Mouse (Mus musculus) heart, postnatal 14 days (tissue): ENCODE measurements around the gene Hist1h2ab. TPM values are rescaled to one million over a fixed set of nuclear protein-coding genes. Genes with fewer than 3 reads are reported as not detected.
"Not testable (repeated sequence)": the region's sequence is repeated elsewhere in the genome, so short reads cannot be mapped to it uniquely, and the experiment has no call there.

ENCODE experiments used
- DNase-seq, 2 experiments: peaks; one replicate each; pipeline ENCODE4 v3.0.0; 2021 to 2022
- intact Hi-C: fragments of 180-260 bp; cut with DNase I; formaldehyde crosslinking; loops from one replicate; pipeline ENCODE4 v1.15.1; 2025
- microRNA-seq, 2 experiments: library from miRNA; unstranded; fragments of <30 nt; microRNA quantifications; one replicate each; pipeline ENCODE4 v1.2.0; 2021 to 2022
- total RNA-seq, 2 experiments: library from RNA; stranded (reverse); gene quantifications; 2 replicates each; pipeline ENCODE4 v1.2.3; 2021

Hist1h2ab gene
- total RNA-seq, 2 experiments from 2014 or later = 54.2 to 146 TPM

GRCm38 (mm10) chr13:23763586-23764323, 12.8 kb downstream of the Hist1h2ab start, which contains the start of gene Hist1h1a:
Gene Hist1h1a (plus strand): TSS chr13:23763666.
- intact Hi-C loops = loop anchor here (5.0 kb wide), 1 partner anchor 1721 kb away; the partner anchor contains the start of genes Hist1h2ag, Hist1h2bj and Hist1h4i
- DNase-seq = peak; percentile 77 to 79

- no peak for DNase-seq
- intact Hi-C loops = loop anchor here (5.0 kb wide), 1 partner anchor 1722 kb away; the partner anchor contains the start of genes Hist1h2ag, Hist1h2bj and Hist1h4i
These were observed 13.6 kb downstream of the Hist1h2ab start for GRCm38 (mm10) chr13:23764324-23765171.

- intact Hi-C loops = no loop called here
- no peak for DNase-seq
These were observed 14.2 kb downstream of the Hist1h2ab start for GRCm38 (mm10) chr13:23765172-23765513.

- DNase-seq = no peak
- intact Hi-C loops = no loop called here
These were observed 15.8 kb downstream of the Hist1h2ab start for GRCm38 (mm10) chr13:23766772-23767171.

- no peak for DNase-seq
- intact Hi-C loops = no loop called here
These were observed 18.0 kb downstream of the Hist1h2ab start for GRCm38 (mm10) chr13:23768834-23769397.

GRCm38 (mm10) chr13:23769613-23770012, 18.7 kb downstream of the Hist1h2ab start, which contains the start of gene Trim38:
Gene Trim38 (plus strand): TSS chr13:23769913.
- intact Hi-C loops, DNase-seq: not testable (repeated sequence)

GRCm38 (mm10) chr13:23772561-23773313, 21.8 kb downstream of the Hist1h2ab start:
- DNase-seq = peak; percentile 12 to 27
- intact Hi-C loops = no loop called here

- DNase-seq = no peak
- intact Hi-C loops = no loop called here
These were observed 27.4 kb downstream of the Hist1h2ab start for GRCm38 (mm10) chr13:23778339-23778738.

GRCm38 (mm10) chr13:23779025-23779424, 28.1 kb downstream of the Hist1h2ab start:
- DNase-seq = no peak
- intact Hi-C loops = no loop called here

- intact Hi-C loops = loop anchor here (5.0 kb wide), 2 partner anchors 95 to 505 kb away; no protein-coding TSS in a partner anchor
- DNase-seq = peak; percentile 29 to 64
These were observed 41.6 kb downstream of the Hist1h2ab start for GRCm38 (mm10) chr13:23792520-23792919.

- no peak for DNase-seq
- intact Hi-C loops = no loop called here
These were observed 48.5 kb downstream of the Hist1h2ab start for GRCm38 (mm10) chr13:23799405-23799804.

Small RNA genes within 50 kb of the gene (microRNA-seq; reads per million reads assigned to microRNA genes)
- 0 reads per million in 2 experiments for gene Gm44314
- gene Gm44484 = 0 reads per million in 2 experiments

Other genes with a start within 250 kb of the Hist1h2ab start
- gene Hist1h4h, start 220.1 kb upstream of the Hist1h2ab start, total RNA-seq = 100 to 1,000 TPM; 465 to 538 TPM
- 100 to 1,000 TPM in 1 of 2 experiments, 10 to 100 TPM in 1; 49.0 to 131 TPM for gene Hist1h2af, start 217.2 kb upstream of the Hist1h2ab start, total RNA-seq
- gene Hist1h3g, start 215.7 kb upstream of the Hist1h2ab start, total RNA-seq = 10 to 100 TPM; 13.1 to 34.3 TPM
- gene Hist1h2bh, start 207.7 kb upstream of the Hist1h2ab start, total RNA-seq = 1 to 10 TPM; 3.7 to 7.4 TPM
- gene Hist1h3f, start 207.1 kb upstream of the Hist1h2ab start, total RNA-seq = 10 to 100 TPM; 21.6 to 40.3 TPM
- 100 to 1,000 TPM; 106 to 209 TPM for gene Hist1h4f, start 199.5 kb upstream of the Hist1h2ab start, total RNA-seq
- gene Hist1h1d, start 197.9 kb upstream of the Hist1h2ab start, total RNA-seq = 10 to 100 TPM in 1 of 2 experiments, 1 to 10 TPM in 1; 5.2 to 11.7 TPM
- 10 to 100 TPM; 49.0 to 79.9 TPM for gene Hist1h3e, start 188.8 kb upstream of the Hist1h2ab start, total RNA-seq
- 10 to 100 TPM in 1 of 2 experiments, 1 to 10 TPM in 1; 8.6 to 27.9 TPM for gene Hist1h2ae, start 179.9 kb upstream of the Hist1h2ab start, total RNA-seq
- 100 to 1,000 TPM; 100 to 175 TPM for gene Hist1h2bg, start 179.7 kb upstream of the Hist1h2ab start, total RNA-seq
- gene Hist1h2bf, start 176.9 kb upstream of the Hist1h2ab start, total RNA-seq = 10 to 100 TPM; 45.4 to 89.0 TPM
- gene Hist1h2ad, start 176.7 kb upstream of the Hist1h2ab start, total RNA-seq = 10 to 100 TPM; 15.1 to 24.5 TPM
- gene Hist1h3d, start 175.4 kb upstream of the Hist1h2ab start, total RNA-seq = 10 to 100 TPM in 1 of 2 experiments, 1 to 10 TPM in 1; 7.8 to 17.6 TPM
- 100 to 1,000 TPM in 1 of 2 experiments, 10 to 100 TPM in 1; 92.0 to 119 TPM for gene Hist1h4d, start 169.5 kb upstream of the Hist1h2ab start, total RNA-seq
- 10 to 100 TPM; 10.5 to 16.6 TPM for gene Hist1h2be, start 130.0 kb upstream of the Hist1h2ab start, total RNA-seq
- gene Hist1h1e, start 128.6 kb upstream of the Hist1h2ab start, total RNA-seq = 10 to 100 TPM; 56.8 to 68.5 TPM
- 1 to 10 TPM; 2.0 to 3.7 TPM for gene Hist1h2ac, start 67.2 kb upstream of the Hist1h2ab start, total RNA-seq
- gene Hist1h2bc, start 66.9 kb upstream of the Hist1h2ab start, total RNA-seq = 10 to 100 TPM; 48.8 to 56.9 TPM
- under 1 TPM; 0.31 to 0.32 TPM for gene Hist1h1t, start 55.3 kb upstream of the Hist1h2ab start, total RNA-seq
- gene Hist1h4c, start 52.7 kb upstream of the Hist1h2ab start, total RNA-seq = 10 to 100 TPM; 62.9 to 77.3 TPM
- 10 to 100 TPM; 39.5 to 41.3 TPM for gene Hfe, start 40.3 kb upstream of the Hist1h2ab start, total RNA-seq
- gene Hist1h1c, start 12.3 kb upstream of the Hist1h2ab start, total RNA-seq = 100 to 1,000 TPM; 200 to 202 TPM
- 10 to 100 TPM; 21.1 to 58.2 TPM for gene Hist1h3c, start 5.5 kb upstream of the Hist1h2ab start, total RNA-seq
- 10 to 100 TPM; 26.5 to 61.9 TPM for gene Hist1h2bb, start 4.4 kb upstream of the Hist1h2ab start, total RNA-seq
- gene Hist1h3b, start 1.1 kb downstream of the Hist1h2ab start, total RNA-seq = 100 to 1,000 TPM in 1 of 2 experiments, 10 to 100 TPM in 1; 70.3 to 154 TPM
- gene Hist1h4b, start 5.9 kb downstream of the Hist1h2ab start, total RNA-seq = 10 to 100 TPM; 44.8 to 83.6 TPM
- 10 to 100 TPM; 33.4 to 91.7 TPM for gene Hist1h4a, start 10.1 kb downstream of the Hist1h2ab start, total RNA-seq
- 100 to 1,000 TPM in 1 of 2 experiments, 10 to 100 TPM in 1; 55.1 to 114 TPM for gene Hist1h3a, start 11.3 kb downstream of the Hist1h2ab start, total RNA-seq
- 10 to 100 TPM; 28.9 to 69.7 TPM for gene Hist1h1a, start 12.5 kb downstream of the Hist1h2ab start, total RNA-seq
- gene Trim38, start 18.8 kb downstream of the Hist1h2ab start, total RNA-seq = not detected
- not detected for gene Slc17a2, start 55.9 kb downstream of the Hist1h2ab start, total RNA-seq
- not detected for gene Slc17a3, start 88.3 kb downstream of the Hist1h2ab start, total RNA-seq
- gene Slc17a1, start 116.6 kb downstream of the Hist1h2ab start, total RNA-seq = not detected
- not detected for gene Slc17a4, start 163.9 kb downstream of the Hist1h2ab start, total RNA-seq
- not detected for gene Hist1h2ba, start 183.0 kb downstream of the Hist1h2ab start, total RNA-seq
- not detected for gene Hist1h2aa, start 183.3 kb downstream of the Hist1h2ab start, total RNA-seq
- gene Scgn, start 240.1 kb downstream of the Hist1h2ab start, total RNA-seq = not detected